Mouse (Mus musculus) forebrain, embryonic 13.5 days (tissue): Measurements from ENCODE around the gene Ptprr. TPM values are rescaled to one million over a fixed set of nuclear protein-coding genes. Genes with fewer than 3 reads are reported as not detected.

Experiments
- polyA plus RNA-seq: library from polyadenylated mRNA; unstranded; fragments of >200 nt; fragmentation: Nextera tagmentation; extraction: Ambion mirVana; gene quantifications from 2 replicates; pipeline ENCODE4 v1.2.1, GENCODE M21; 2015

Ptprr gene
- polyA plus RNA-seq, 1 experiment from 2014 or later, result 1.9 TPM

Other genes starting within 250 kb of the Ptprr start
- not detected in 2 replicates for gene Tspan8, start 201.4 kb upstream of the Ptprr start, polyA plus RNA-seq
- gene 4933416C03Rik, start 95.7 kb downstream of the Ptprr start, polyA plus RNA-seq, result not detected in 2 replicates